Mouse (Mus musculus) C2C12 (cell line): Measurements from ENCODE around the gene Lamp1.

ENCODE experiments used
- CTCF ChIP-seq: IDR thresholded peaks from one replicate; pipeline ENCODE4 v1.5.1; 2011; ENCODE audit not compliant: control insufficient read depth, insufficient read depth, insufficient read length
- FOSL1 ChIP-seq: IDR thresholded peaks from one replicate; pipeline ENCODE4 v1.8.0; 2011; ENCODE audit warnings: mild to moderate bottlenecking, low read length; ENCODE audit not compliant: poor library complexity, insufficient read depth, severe bottlenecking
- MAX ChIP-seq: IDR thresholded peaks from one replicate; pipeline ENCODE4 v1.6.1; 2011; ENCODE audit warnings: mild to moderate bottlenecking, control low read depth
- MYOD1 ChIP-seq: IDR thresholded peaks from one replicate; pipeline ENCODE4 v1.6.1; 2011; ENCODE audit warnings: low read depth; ENCODE audit not compliant: control insufficient read depth, insufficient read length
- MYOG ChIP-seq: IDR thresholded peaks from one replicate; pipeline ENCODE4 v1.6.1; 2011; ENCODE audit not compliant: control insufficient read depth, insufficient read length; ENCODE audit errors: extremely low read depth
- USF1 ChIP-seq: IDR thresholded peaks from one replicate; pipeline ENCODE4 v1.6.1; 2011; ENCODE audit warnings: low read depth, mild to moderate bottlenecking, control low read depth, moderate library complexity

- TF ChIP-seq USF1, result no peak
- no peak for TF ChIP-seq MYOG
- TF ChIP-seq CTCF, result no peak
- TF ChIP-seq MYOD1, result no peak
- no peak for TF ChIP-seq MAX
- TF ChIP-seq FOSL1, result no peak
Measured at GRCm38 (mm10) chr8:13155358-13155757, 3.6 kb upstream of the Lamp1 start.
